Mouse (Mus musculus): ENCODE measurements around the gene Col7a1.
A peak's percentile ranks its signal among the peaks of the same experiment; 100 is the strongest.

The Col7a1 gene

GRCm38 (mm10) chr9:108953081-108953636 is at the start of gene Col7a1:
Gene Col7a1, plus strand, starts transcription at chr9:108953586.
- DNase-seq = no peak

DNA sequence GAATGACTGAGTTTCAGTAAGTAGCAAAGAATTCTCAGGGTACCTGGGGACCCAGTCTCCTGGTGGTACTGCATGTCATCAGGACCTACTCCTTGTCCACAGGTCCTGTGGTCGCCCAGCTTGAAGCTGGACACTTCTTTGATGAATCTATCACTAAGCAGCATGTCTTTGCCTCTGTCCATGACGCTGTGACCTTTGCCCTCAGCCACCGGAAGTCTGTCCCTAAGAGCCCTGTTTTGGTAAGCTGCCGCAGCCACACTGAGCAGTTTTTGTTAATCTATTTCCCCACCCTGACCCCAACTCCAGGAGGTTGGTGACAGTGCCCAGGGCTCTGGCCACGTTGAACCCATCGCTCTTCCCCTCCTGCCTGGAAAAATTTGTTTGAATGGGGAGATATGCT is 41.1 kb upstream of the Col7a1 start:
- no peak for DNase-seq

GRCm38 (mm10) chr9:108913161-108913560 is 40.2 kb upstream of the Col7a1 start:
- no peak for DNase-seq

- DNase-seq = no peak
These were observed 39.8 kb upstream of the Col7a1 start for GRCm38 (mm10) chr9:108913621-108914020.

- DNase-seq = peak; percentile 48
These were observed 38.9 kb upstream of the Col7a1 start, which contains the start of gene Tmem89 for GRCm38 (mm10) chr9:108914491-108914890. Gene Tmem89, plus strand, starts transcription at chr9:108914619.

- DNase-seq = no peak
These were observed 27.5 kb upstream of the Col7a1 start for GRCm38 (mm10) chr9:108925897-108926296.

DNA sequence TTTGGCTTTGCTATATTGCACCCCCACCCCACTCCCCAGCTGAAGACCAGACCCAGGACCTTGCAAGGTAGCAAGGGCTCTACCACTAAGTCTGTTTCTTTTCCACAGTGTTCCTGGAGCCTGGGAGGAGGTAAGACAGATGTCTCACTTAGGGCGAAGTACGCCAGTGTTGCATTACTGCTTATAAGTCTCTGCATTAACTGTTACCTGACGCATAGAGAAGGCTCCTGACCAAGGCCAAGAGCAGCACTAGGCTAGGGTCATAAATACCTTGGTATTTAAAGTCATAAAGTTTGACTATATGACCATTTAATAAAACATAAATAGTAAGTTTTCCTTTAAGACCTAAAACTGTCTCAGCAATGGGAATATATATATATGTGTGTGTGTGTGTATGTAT is 25.0 kb upstream of the Col7a1 start:
- DNase-seq = no peak

DNA sequence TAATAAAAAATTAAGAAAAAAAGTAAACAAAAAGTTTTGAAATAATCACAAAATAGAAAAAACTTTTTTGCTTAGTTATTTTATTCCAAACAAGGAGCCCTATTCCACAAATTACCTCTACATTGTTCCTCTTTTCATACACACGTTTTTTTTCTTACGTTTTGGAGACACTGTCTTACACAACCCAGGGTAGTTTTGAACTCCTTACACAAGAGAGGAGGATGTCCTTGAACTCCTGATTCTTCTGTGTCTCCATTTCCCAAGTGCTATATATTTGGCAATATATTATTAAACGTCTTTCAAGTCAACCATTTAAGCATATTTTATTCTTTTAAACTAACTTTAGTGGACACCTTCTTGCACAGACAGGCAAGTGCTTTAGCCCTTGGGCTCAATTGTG is 17.4 kb upstream of the Col7a1 start:
- no peak for DNase-seq

DNA sequence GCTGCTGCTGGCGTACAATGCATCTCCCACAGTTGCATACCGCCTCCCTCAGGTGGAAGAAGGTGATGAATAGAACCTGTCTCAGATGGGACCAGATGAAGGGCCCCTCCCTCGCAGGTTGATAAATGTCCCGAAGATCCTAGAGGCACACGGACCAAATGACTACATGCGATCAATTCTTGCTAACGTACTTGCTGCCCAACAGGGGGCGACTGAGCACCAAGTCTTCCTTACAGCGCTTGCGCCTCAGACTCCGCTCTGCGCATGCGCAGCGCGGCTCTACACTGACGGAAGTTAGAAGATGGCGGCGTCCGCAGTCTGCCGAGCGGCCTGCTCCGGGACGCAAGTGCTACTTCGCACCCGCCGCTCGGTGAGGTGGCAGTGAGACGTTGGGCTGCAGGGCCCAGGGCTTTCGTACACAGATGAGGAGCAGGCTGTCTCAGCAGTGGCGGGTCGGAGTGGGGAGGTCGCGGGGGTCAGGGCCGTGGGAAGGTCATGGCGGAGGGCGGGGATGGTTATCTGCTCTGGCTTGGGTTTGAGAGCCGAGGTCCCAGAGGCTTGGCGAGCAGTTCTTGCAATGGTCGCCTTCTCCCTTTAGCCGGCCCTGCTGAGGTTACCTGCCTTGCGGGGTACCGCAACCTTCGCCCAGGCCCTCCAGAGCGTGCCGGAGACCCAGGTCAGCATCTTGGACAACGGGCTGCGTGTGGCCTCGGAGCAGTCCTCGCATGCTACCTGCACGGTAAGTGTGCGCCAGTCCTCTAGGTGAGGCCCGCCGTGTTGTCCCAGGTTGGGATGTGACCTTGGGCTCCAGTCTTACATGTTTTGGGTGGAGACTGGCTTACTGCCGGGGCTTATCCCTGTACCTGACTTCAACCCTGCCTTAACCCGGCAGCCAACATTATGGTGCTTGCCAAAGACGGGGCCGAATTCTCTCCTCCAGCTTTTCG is 16.7 kb upstream of the Col7a1 start, which contains the start of gene Uqcrc1:
Gene Uqcrc1 (plus strand): TSS at position 216 of the 947 bp plus-strand sequence.
- DNase-seq = peak; percentile 99

DNA sequence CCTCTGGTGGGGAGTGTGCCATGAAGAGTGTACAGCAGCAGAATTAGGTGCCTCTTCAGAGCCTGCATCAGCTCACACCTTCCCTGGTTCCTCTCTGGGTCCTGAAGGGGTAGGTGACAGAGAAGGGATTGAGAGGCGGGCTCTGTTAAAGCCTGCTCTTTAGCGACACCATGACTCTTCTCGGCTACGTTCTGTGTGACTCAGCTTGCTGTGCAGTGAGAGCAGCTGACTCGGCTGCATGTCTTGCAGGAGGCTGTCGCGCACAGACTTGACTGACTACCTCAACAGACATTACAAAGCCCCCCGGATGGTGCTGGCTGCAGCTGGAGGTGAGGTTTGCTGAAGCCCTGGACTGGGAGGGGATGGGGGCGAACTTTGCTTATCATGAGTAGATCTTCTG is 8.3 kb upstream of the Col7a1 start:
- no peak for DNase-seq

- no peak for DNase-seq
These were observed 7.8 kb upstream of the Col7a1 start for GRCm38 (mm10) chr9:108945608-108946007.

GRCm38 (mm10) chr9:108949231-108949966 is 4.0 kb upstream of the Col7a1 start:
- no peak for DNase-seq

DNA sequence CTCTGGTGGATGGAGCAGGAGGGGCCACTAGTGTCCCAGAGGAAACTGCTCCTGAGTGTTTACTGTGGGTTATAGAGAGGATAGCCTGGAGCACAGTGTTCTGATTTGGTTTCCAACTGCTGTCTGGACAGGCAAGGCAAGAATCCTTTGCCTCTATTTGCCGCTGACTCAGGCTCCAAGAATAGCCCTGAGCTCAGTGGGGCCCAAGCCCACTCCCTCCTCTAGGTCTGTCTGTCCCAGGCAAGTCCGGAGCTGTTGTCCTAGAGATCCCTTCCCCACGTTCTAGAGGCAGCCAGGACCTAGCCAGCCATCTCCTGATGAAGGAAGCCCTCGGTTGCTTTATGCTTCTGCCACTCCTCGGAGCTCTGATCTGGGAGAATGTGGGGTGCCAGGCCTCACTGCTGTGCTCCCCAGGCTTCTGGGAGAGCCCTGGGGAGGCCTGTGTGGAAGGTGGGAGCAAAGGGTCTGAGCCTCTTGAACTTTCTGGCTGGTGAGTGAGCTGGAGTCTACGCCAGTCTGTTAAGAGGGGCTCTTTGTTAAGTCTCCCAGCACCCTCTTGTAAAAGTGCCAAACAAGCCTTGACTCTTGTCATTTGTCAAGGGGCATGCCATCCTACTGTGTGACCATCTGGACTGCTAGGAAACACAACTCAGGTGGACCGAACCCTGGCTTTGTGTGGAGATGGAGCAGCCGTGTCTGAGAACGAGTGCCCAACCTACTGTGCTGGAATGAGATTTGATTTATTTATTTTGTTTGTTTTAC is 3.2 kb upstream of the Col7a1 start:
- no peak for DNase-seq

- DNase-seq = no peak
These were observed 1.9 kb downstream of the Col7a1 start for GRCm38 (mm10) chr9:108955241-108955640.

GRCm38 (mm10) chr9:108955846-108956245 is 2.5 kb downstream of the Col7a1 start:
- DNase-seq = no peak

DNA sequence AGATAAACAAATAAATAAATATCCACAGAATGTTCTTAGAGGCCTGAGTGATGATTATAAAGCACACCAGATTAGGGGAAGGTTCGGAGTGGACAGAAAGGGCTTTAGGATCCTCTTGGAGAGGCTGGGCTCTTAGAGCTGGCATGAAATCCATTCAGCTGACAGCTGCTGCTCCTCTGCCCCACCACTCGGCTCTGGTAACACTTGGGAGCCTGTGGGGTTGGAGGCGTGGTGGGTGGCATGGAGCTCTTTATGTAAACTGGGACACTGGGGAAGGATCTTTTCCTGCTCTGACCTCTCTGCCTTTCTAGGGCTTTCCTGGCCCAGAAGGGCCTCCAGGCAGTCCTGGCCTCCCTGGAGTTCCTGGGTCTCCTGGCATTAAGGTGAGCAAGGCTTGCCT is 10.2 kb downstream of the Col7a1 start:
- no peak for DNase-seq

DNA sequence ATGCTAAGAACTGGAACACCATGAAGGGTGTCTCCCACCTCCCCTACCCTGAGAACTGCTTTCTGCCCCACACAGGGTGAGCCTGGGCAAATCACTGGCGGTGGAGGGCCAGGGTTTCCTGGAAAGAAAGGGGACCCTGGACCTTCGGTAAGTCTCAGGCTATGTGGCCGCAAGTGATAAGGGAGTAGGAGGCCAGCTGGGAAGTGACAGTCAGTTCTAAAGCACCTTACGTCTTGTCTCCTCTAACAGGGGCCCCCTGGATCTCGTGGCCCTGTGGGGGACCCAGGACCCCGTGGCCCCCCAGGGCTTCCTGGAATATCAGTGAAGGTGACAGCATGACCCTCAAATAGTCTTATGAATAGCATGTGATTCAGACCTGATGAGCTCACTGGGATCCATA is 11.0 kb downstream of the Col7a1 start:
- no peak for DNase-seq

- DNase-seq = no peak
These were observed 17.2 kb downstream of the Col7a1 start for GRCm38 (mm10) chr9:108970623-108971022.

DNA sequence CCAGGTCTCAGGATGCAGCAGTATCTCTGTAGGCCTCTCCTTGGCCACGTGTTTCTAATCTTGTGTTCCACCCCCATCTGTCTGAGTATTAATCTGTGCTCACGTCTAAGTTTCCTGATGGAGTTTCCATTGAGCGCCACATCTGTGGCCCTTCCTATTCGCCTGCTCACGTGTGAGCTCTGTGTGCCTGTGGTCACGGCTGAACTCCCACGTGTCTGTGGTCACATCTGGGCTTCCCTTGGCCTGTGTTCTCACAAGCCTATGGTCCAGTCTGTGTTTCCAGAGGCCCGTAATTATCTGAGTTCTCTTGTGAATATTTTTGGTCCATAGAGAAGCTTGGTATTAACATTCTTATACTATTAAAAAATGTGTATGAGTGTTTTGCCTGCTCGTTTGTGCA is 23.1 kb downstream of the Col7a1 start:
- DNase-seq = no peak

- DNase-seq = no peak
These were observed 24.6 kb downstream of the Col7a1 start for GRCm38 (mm10) chr9:108977966-108978365.

DNA sequence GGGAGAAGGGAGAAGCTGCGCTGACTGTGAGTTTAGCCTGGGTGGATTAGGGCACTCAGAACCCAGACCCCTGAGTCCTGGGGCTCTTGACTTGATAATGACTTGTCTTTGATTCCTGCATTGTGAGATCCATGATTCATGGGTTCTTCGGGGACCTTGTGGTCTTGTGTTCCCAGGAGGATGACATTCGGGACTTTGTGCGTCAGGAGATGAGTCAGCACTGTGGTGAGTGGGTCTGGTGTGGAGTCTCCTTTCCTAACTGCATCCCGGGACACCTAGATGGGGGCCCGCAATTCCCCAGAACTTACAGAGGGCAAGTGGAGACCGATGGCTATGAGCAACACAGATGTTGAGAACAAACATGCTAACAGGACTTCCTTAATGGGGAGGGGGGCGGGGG is 29.1 kb downstream of the Col7a1 start:
- no peak for DNase-seq

DNA sequence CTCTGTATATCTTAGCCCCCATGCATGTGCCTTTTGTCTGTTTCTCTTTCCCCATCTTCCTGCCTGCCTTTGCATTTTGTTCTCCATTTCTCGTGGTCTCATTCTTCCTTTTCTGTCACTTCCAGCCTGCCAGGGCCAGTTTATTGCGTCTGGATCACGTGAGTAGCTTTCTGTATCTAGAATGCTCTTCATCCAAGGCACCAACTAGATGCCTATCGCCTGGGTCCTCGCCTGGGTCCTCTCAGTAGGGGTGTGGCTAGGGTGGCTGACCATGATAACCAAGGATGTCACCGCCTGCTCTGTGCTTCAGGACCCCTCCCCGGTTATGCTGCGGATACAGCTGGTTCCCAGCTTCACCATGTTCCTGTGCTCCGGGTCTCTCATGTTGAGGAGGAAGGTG is 29.8 kb downstream of the Col7a1 start:
- no peak for DNase-seq

- no peak for DNase-seq
These were observed 32.3 kb downstream of the Col7a1 start, which contains the start of gene Ucn2 for GRCm38 (mm10) chr9:108985710-108986109. Gene Ucn2, plus strand, starts transcription at chr9:108986010.
